Mouse (Mus musculus): ENCODE measurements around the gene Arrb2. TPM values are rescaled to one million over a fixed set of nuclear protein-coding genes. Genes with fewer than 3 reads are reported as not detected.
A peak's percentile ranks its signal among the peaks of the same experiment; 100 is the strongest.

The Arrb2 gene
- total and polyA plus RNA-seq, 2 experiments, result 11.5 to 22.2 TPM

DNA sequence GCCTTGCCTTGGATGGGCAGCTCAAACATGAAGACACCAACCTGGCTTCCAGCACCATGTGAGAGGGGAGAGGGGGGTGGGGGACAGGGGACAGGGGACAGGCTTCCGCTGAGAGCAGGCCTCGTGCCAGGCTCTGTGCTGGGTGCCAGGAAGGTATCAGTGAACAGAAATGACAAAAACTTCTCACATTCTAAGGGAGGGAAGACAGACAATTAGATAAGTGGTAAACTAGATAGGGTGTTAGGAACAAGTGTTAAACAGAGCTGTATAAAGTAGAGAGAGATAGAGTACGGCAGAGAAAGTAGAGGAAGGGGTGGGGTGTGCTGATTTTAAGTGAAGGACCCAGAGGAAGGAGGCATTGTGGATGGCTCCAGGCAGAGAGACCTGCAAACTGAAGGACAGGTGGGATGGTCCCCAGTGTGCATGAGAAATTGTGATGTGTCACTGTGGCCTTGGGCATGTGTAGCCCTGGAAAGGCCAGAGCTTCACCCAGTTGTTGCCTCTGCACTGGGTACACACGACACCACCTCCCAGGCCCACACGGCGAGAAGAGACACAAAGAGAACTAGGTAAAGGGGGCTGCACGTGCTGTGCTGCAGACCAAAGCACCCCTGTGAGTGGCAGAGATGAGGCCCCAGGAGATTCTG is 6.4 kb downstream of the Arrb2 start:
- WGBS, result 88% methylated on average over 7 of the region's 7 CpGs
- Histone ChIP-seq H3K36me3 (ENCODE audit: control insufficient read depth, insufficient read depth, low read length) (peaks cover 1% of the 10 kb centered on the region), H3K27me3 (ENCODE audit: control insufficient read depth, insufficient read depth, low read length) (no peaks in the 10 kb centered on the region), H3K79me2 (ENCODE audit: control insufficient read depth, insufficient read depth, low read length) (0 out of 2 replicates have a peak, but pooled peaks cover 4% of the 10 kb centered on the region), H3K9ac (ENCODE audit: low read depth, low read length) (no peak overlapping the region), H3K4me1 (ENCODE audit: control insufficient read depth, insufficient read depth, low read length) (peaks cover 5% of the 10 kb centered on the region; the same call in 1 of the 2 replicates), H3K4me3 (ENCODE audit: insufficient read depth, low read depth, low read length) (no peak overlapping the region), H3K27ac (replicated peaks; ENCODE audit: insufficient read depth, low read depth, low read length) (no peak overlapping the region)
- TF ChIP-seq CTCF (IDR thresholded peaks at IDR 0.05; ENCODE audit: low read depth, low read length) (no peak), POLR2A (IDR thresholded peaks at IDR 0.05; ENCODE audit: extremely low read depth, insufficient read depth, low read length) (no peak)
- DNase-seq (ENCODE audit: extremely low read depth, low read depth, low spot score), result no peak

- no peaks in the 10 kb centered on the region for H3K79me2 ChIP-seq (ENCODE audit: control insufficient read depth, insufficient read depth, low read length)
- WGBS, result 21% methylated on average over 4 of the region's 4 CpGs
- peaks cover 1% of the 10 kb centered on the region for H3K36me3 ChIP-seq (ENCODE audit: control insufficient read depth, insufficient read depth, low read length)
- DNase-seq (ENCODE audit: extremely low read depth, low read depth, low spot score), result peak; percentile 79
- TF ChIP-seq POLR2A (IDR thresholded peaks at IDR 0.05; ENCODE audit: extremely low read depth, insufficient read depth, low read length), result no peak
- no peak for TF ChIP-seq CTCF (IDR thresholded peaks at IDR 0.05; ENCODE audit: low read depth, low read length)
- H3K27me3 ChIP-seq (ENCODE audit: control insufficient read depth, insufficient read depth, low read length), result no peaks in the 10 kb centered on the region
- peak overlapping the region; percentile 23; the same call in 1 of the 2 replicates for H3K27ac ChIP-seq (replicated peaks; ENCODE audit: insufficient read depth, low read depth, low read length)
- H3K4me3 ChIP-seq (ENCODE audit: insufficient read depth, low read depth, low read length), result no peak overlapping the region
- H3K4me1 ChIP-seq (ENCODE audit: control insufficient read depth, insufficient read depth, low read length), result peaks cover 13% of the 10 kb centered on the region; the same call in 1 of the 2 replicates
- no peak overlapping the region for H3K9ac ChIP-seq (ENCODE audit: low read depth, low read length)
Observed at GRCm38 (mm10) chr11:70440637-70441036, 8.2 kb downstream of the Arrb2 start.

GRCm38 (mm10) chr11:70441882-70442281 is 9.4 kb downstream of the Arrb2 start:
- H3K27me3 ChIP-seq (ENCODE audit: control insufficient read depth, insufficient read depth, low read length), result no peaks in the 10 kb centered on the region
- H3K27ac ChIP-seq (replicated peaks; ENCODE audit: insufficient read depth, low read depth, low read length), result no peak overlapping the region
- peak; percentile 37 for DNase-seq (ENCODE audit: extremely low read depth, low read depth, low spot score)
- H3K79me2 ChIP-seq (ENCODE audit: control insufficient read depth, insufficient read depth, low read length), result no peaks in the 10 kb centered on the region
- H3K4me1 ChIP-seq (ENCODE audit: control insufficient read depth, insufficient read depth, low read length), result peaks cover 17% of the 10 kb centered on the region; the same call in 1 of the 2 replicates
- H3K4me3 ChIP-seq (ENCODE audit: insufficient read depth, low read depth, low read length), result no peak overlapping the region
- H3K36me3 ChIP-seq (ENCODE audit: control insufficient read depth, insufficient read depth, low read length), result no peaks in the 10 kb centered on the region; the same call in 1 of the 2 replicates
- 55% methylated on average over 7 of the region's 7 CpGs for WGBS
- H3K9ac ChIP-seq (ENCODE audit: low read depth, low read length), result no peak overlapping the region
- TF ChIP-seq POLR2A (IDR thresholded peaks at IDR 0.05; ENCODE audit: extremely low read depth, insufficient read depth, low read length), result no peak
- no peak for TF ChIP-seq CTCF (IDR thresholded peaks at IDR 0.05; ENCODE audit: low read depth, low read length)

DNA sequence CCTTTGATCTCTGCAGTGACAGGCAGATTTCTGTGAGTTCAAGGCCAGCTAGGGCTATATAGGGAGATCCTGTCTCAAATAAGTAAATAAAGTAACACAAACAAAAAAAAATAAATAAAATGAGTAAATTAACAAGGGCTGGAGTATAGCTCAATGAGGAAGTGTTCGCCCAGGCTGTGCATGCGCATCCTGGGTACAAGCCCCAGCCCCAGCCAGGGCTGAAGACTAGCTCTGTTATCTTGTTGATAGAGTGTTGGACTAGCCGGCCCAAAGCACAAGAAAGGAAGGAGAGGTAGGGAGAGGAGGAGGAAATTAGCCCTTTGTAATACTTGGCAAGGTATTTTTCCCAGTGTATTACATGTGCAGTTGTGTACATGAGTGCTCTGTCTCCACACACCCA is 11.5 kb downstream of the Arrb2 start:
- no peaks in the 10 kb centered on the region for H3K79me2 ChIP-seq (ENCODE audit: control insufficient read depth, insufficient read depth, low read length)
- TF ChIP-seq CTCF (IDR thresholded peaks at IDR 0.05; ENCODE audit: low read depth, low read length) (no peak), POLR2A (IDR thresholded peaks at IDR 0.05; ENCODE audit: extremely low read depth, insufficient read depth, low read length) (no peak)
- no peak overlapping the region for H3K9ac ChIP-seq (ENCODE audit: low read depth, low read length)
- no peak overlapping the region for H3K4me3 ChIP-seq (ENCODE audit: insufficient read depth, low read depth, low read length)
- peak; percentile 28 for DNase-seq (ENCODE audit: extremely low read depth, low read depth, low spot score)
- H3K36me3 ChIP-seq (ENCODE audit: control insufficient read depth, insufficient read depth, low read length), result no peaks in the 10 kb centered on the region; the same call in 1 of the 2 replicates
- WGBS, result 50% methylated on average over 3 of the region's 3 CpGs
- H3K27ac ChIP-seq (replicated peaks; ENCODE audit: insufficient read depth, low read depth, low read length), result no peak overlapping the region
- no peaks in the 10 kb centered on the region for H3K27me3 ChIP-seq (ENCODE audit: control insufficient read depth, insufficient read depth, low read length)
- H3K4me1 ChIP-seq (ENCODE audit: control insufficient read depth, insufficient read depth, low read length), result peaks cover 17% of the 10 kb centered on the region; the same call in 1 of the 2 replicates

- Histone ChIP-seq H3K4me1 (ENCODE audit: control insufficient read depth, insufficient read depth, low read length) (peaks cover 17% of the 10 kb centered on the region; the same call in 1 of the 2 replicates), H3K79me2 (ENCODE audit: control insufficient read depth, insufficient read depth, low read length) (no peaks in the 10 kb centered on the region), H3K9ac (ENCODE audit: low read depth, low read length) (no peak overlapping the region), H3K27me3 (ENCODE audit: control insufficient read depth, insufficient read depth, low read length) (no peaks in the 10 kb centered on the region), H3K27ac (replicated peaks; ENCODE audit: insufficient read depth, low read depth, low read length) (peak overlapping the region; percentile 41), H3K36me3 (ENCODE audit: control insufficient read depth, insufficient read depth, low read length) (no peaks in the 10 kb centered on the region; the same call in 1 of the 2 replicates), H3K4me3 (ENCODE audit: insufficient read depth, low read depth, low read length) (no peak overlapping the region)
- DNase-seq (ENCODE audit: extremely low read depth, low read depth, low spot score), result peak; percentile 93
- WGBS, result 15% methylated on average over 6 of the region's 6 CpGs
- TF ChIP-seq CTCF (IDR thresholded peaks at IDR 0.05; ENCODE audit: low read depth, low read length) (no peak), POLR2A (IDR thresholded peaks at IDR 0.05; ENCODE audit: extremely low read depth, insufficient read depth, low read length) (no peak)
Observed at GRCm38 (mm10) chr11:70444667-70445066, 12.2 kb downstream of the Arrb2 start.

- no peak for DNase-seq (ENCODE audit: extremely low read depth, low read depth, low spot score)
- Histone ChIP-seq H3K27ac (replicated peaks; ENCODE audit: insufficient read depth, low read depth, low read length) (no peak overlapping the region), H3K4me3 (ENCODE audit: insufficient read depth, low read depth, low read length) (no peak overlapping the region), H3K4me1 (ENCODE audit: control insufficient read depth, insufficient read depth, low read length) (peaks cover 12% of the 10 kb centered on the region; the same call in 1 of the 2 replicates), H3K27me3 (ENCODE audit: control insufficient read depth, insufficient read depth, low read length) (no peaks in the 10 kb centered on the region), H3K36me3 (ENCODE audit: control insufficient read depth, insufficient read depth, low read length) (no peaks in the 10 kb centered on the region), H3K79me2 (ENCODE audit: control insufficient read depth, insufficient read depth, low read length) (no peaks in the 10 kb centered on the region), H3K9ac (ENCODE audit: low read depth, low read length) (no peak overlapping the region)
- TF ChIP-seq CTCF (IDR thresholded peaks at IDR 0.05; ENCODE audit: low read depth, low read length), result peak; percentile 25; the same call in 1 of the 2 replicates
- no peak for TF ChIP-seq POLR2A (IDR thresholded peaks at IDR 0.05; ENCODE audit: extremely low read depth, insufficient read depth, low read length)
- WGBS, result 70% methylated on average over 3 of the region's 3 CpGs
Observed at GRCm38 (mm10) chr11:70446756-70447155, 14.3 kb downstream of the Arrb2 start.
